Comparison of ENCODE assay signal across 8 mouse cellular contexts in genomic region chr6:148830355-148830747, GRCm38 (mm10). TPM values are rescaled to one million over a fixed set of nuclear protein-coding genes. Genes with fewer than 3 reads are reported as not detected.
DNase-seq lines count a peak whose midpoint lies in the region; ATAC-seq and TF ChIP-seq lines count a peak whose summit lies in the region.

No protein-coding gene starts in this region.

- H3ac ChIP-seq in myocyte (ENCODE audit: control insufficient read depth, insufficient read length) = peak overlapping the region; percentile 43

- no peaks in the 10 kb centered on the region for H3K27me3 ChIP-seq in kidney, postnatal 0 days (ENCODE audit: insufficient read depth, low read length)
- H3K27me3 ChIP-seq in hindbrain, postnatal 0 days (ENCODE audit: insufficient read depth, low read length) = no peaks in the 10 kb centered on the region
- H3K27me3 ChIP-seq in myocyte (ENCODE audit: control insufficient read depth, insufficient read depth, insufficient read length) = no peaks in the 10 kb centered on the region

- DNase-seq in kidney, postnatal 0 days (ENCODE audit: low spot score) = no peak
- DNase-seq in kidney, postnatal 14 days = no peak
- DNase-seq in hindbrain, postnatal 0 days (ENCODE audit: low spot score) = no peak
- no peak for DNase-seq in urinary bladder, postnatal 14 days (ENCODE audit: low spot score)
- no peak for DNase-seq in thymus, postnatal 25 days
- no peak for DNase-seq in adrenal gland, postnatal 10 days

- no peaks in the 10 kb centered on the region for H3K36me3 ChIP-seq in kidney, postnatal 0 days (ENCODE audit: insufficient read depth, low read length)
- no peaks in the 10 kb centered on the region for H3K36me3 ChIP-seq in hindbrain, postnatal 0 days (ENCODE audit: insufficient read depth, low read length)
- H3K36me3 ChIP-seq in myocyte (ENCODE audit: control insufficient read depth, insufficient read depth) = no peaks in the 10 kb centered on the region

- no peak for TF ChIP-seq CTCF in kidney, postnatal 0 days (IDR thresholded peaks at IDR 0.05; ENCODE audit: low read depth)
- TF ChIP-seq CTCF in cortical plate, adult 2 months (IDR thresholded peaks at IDR 0.05; ENCODE audit: extremely low read depth, insufficient read depth, low read length) = no peak
- TF ChIP-seq CTCF in hindbrain, postnatal 0 days (IDR thresholded peaks at IDR 0.05; ENCODE audit: low read depth) = no peak

- H3K9me3 ChIP-seq in kidney, postnatal 0 days (replicated peaks; ENCODE audit: low read length) = no peaks in the 10 kb centered on the region
- no peaks in the 10 kb centered on the region for H3K9me3 ChIP-seq in hindbrain, postnatal 0 days (ENCODE audit: low read length)

- no peak for TF ChIP-seq POLR2A in cortical plate, adult 2 months (IDR thresholded peaks at IDR 0.05; ENCODE audit: extremely low read depth, insufficient read depth, low read length)
- no peak for TF ChIP-seq POLR2A in myocyte (IDR thresholded peaks at IDR 0.05; ENCODE audit: insufficient read length, low read depth)

- H3K4me1 ChIP-seq in kidney, postnatal 0 days (replicated peaks; ENCODE audit: insufficient read depth, low read length) = peaks cover 7% of the 10 kb centered on the region
- H3K4me1 ChIP-seq in cortical plate, adult 2 months (ENCODE audit: control insufficient read depth, insufficient read depth, low read length) = peaks cover 1% of the 10 kb centered on the region; the same call in 1 of the 2 replicates
- peaks cover 9% of the 10 kb centered on the region for H3K4me1 ChIP-seq in hindbrain, postnatal 0 days (ENCODE audit: insufficient read depth, low read length)

- H3K9ac ChIP-seq in kidney, postnatal 0 days (ENCODE audit: low read depth, low read length) = peak overlapping the region; percentile 75; the same call in 1 of the 2 replicates
- peak overlapping the region; percentile 70 for H3K9ac ChIP-seq in hindbrain, postnatal 0 days (replicated peaks; ENCODE audit: low read length)

- peak overlapping the region; percentile 79 for H3K4me3 ChIP-seq in kidney, postnatal 0 days (replicated peaks; ENCODE audit: low read depth, low read length)
- H3K4me3 ChIP-seq in cortical plate, adult 2 months (ENCODE audit: insufficient read depth, low read length) = peak overlapping the region; percentile 88
- H3K4me3 ChIP-seq in hindbrain, postnatal 0 days (ENCODE audit: low read length) = peak overlapping the region; percentile 89
- peak overlapping the region; percentile 92 for H3K4me3 ChIP-seq in myocyte

- H3K27ac ChIP-seq in kidney, postnatal 0 days = no peak overlapping the region
- H3K27ac ChIP-seq in cortical plate, adult 2 months (ENCODE audit: insufficient read depth, low read length) = no peak overlapping the region
- H3K27ac ChIP-seq in hindbrain, postnatal 0 days = 0 out of 2 replicates have a peak overlapping the region, but pooled peaks have one; percentile 67

- ATAC-seq in kidney, postnatal 0 days (replicated peaks; ENCODE audit: low FRiP score, low read depth) = no peak
- no peak for ATAC-seq in hindbrain, postnatal 0 days

- peaks cover 52% of the 10 kb centered on the region for H3K79me2 ChIP-seq in myocyte (ENCODE audit: control insufficient read depth, insufficient read depth)

- H3K4me2 ChIP-seq in kidney, postnatal 0 days (ENCODE audit: low read length) = peak overlapping the region; percentile 64
- peak overlapping the region; percentile 94 for H3K4me2 ChIP-seq in hindbrain, postnatal 0 days (ENCODE audit: low read depth, low read length)
- H3K4me2 ChIP-seq in myocyte (ENCODE audit: low read depth) = peak overlapping the region; percentile 91

- 4% methylated on average over 3 of the region's 3 CpGs for WGBS in kidney, postnatal 0 days
- 0% methylated on average over 3 of the region's 3 CpGs for WGBS in hindbrain, postnatal 0 days

TF ChIP-seq in myocyte, 11 proteins besides CTCF, POLR2A, EP300 and RAD21:
- TF ChIP-seq CEBPB (IDR thresholded peaks at IDR 0.05; ENCODE audit: insufficient read depth, poor library complexity, severe bottlenecking) (no peak), POLR2AphosphoS2 (IDR thresholded peaks at IDR 0.05; ENCODE audit: insufficient read length, low read depth) (no peak), TCF3 (IDR thresholded peaks at IDR 0.05; ENCODE audit: insufficient read length, low read depth) (no peak), SRF (IDR thresholded peaks at IDR 0.05; ENCODE audit: control insufficient read depth, insufficient read length, low read depth) (no peak), MYOD1 (IDR thresholded peaks at IDR 0.05; ENCODE audit: control insufficient read depth in 1 of 3, insufficient read length in 2 of 3, low read depth in 2 of 3) (no peak), TCF12 (IDR thresholded peaks at IDR 0.05; ENCODE audit: insufficient read depth, poor library complexity, severe bottlenecking) (no peak), MAX (IDR thresholded peaks at IDR 0.05; ENCODE audit: low read depth) (no peak), REST (IDR thresholded peaks at IDR 0.05; ENCODE audit: insufficient read depth, insufficient read length) (no peak), MYOG (IDR thresholded peaks at IDR 0.05; ENCODE audit: control insufficient read depth in 1 of 3, insufficient read depth in 1 of 3, insufficient read length in 2 of 3, low read depth in 2 of 3) (no peak), E2F4 (IDR thresholded peaks at IDR 0.05; ENCODE audit: insufficient read depth) (no peak), USF1 (IDR thresholded peaks at IDR 0.05; ENCODE audit: low read depth) (no peak)

RNA-seq across cellular contexts. Expression of gene Ipo8, which starts 0.9 kb away (rescaled TPM):
- polyA plus RNA-seq in kidney, postnatal 0 days (2015; fragmentation: Nextera tagmentation; extraction: Ambion mirVana) = 17.3 and 18.0 TPM in 2 replicates
- 23.3 and 26.0 TPM in 2 replicates for polyA plus RNA-seq in cortical plate, adult 2 months (2012; rRNA removed)
- total RNA-seq in hindbrain, postnatal 0 days (2014; rRNA removed) = 25.2 and 28.9 TPM in 2 replicates
- polyA plus RNA-seq in hindbrain, postnatal 0 days (2015; fragmentation: Nextera tagmentation; extraction: Ambion mirVana) = 14.4 and 14.8 TPM in 2 replicates
- 13.8 TPM for polyA plus RNA-seq in myocyte (2012; fragmentation: generic; extraction: Trizol)
- total RNA-seq in adrenal gland, postnatal 10 days (2021) = 10 to 100 TPM; 28.4 to 34.1 TPM
